Mouse (Mus musculus): ENCODE results near the gene Sipa1l1.

- no peak for TF ChIP-seq GATA1 (IDR thresholded peaks at IDR 0.05; ENCODE audit: borderline replicate concordance, low read length)
- TF ChIP-seq FLI1 (IDR thresholded peaks at IDR 0.05; ENCODE audit: low read length) = no peak
Observed at GRCm38 (mm10) chr12:82263443-82263842, 94.3 kb downstream of the Sipa1l1 start.
